Mouse (Mus musculus): ENCODE data around the gene Mars. TPM values are rescaled to one million over a fixed set of nuclear protein-coding genes. Genes with fewer than 3 reads are reported as not detected.

The Mars gene
- polyA plus RNA-seq, 1 experiment from 2014 or later: 249 TPM

DNA sequence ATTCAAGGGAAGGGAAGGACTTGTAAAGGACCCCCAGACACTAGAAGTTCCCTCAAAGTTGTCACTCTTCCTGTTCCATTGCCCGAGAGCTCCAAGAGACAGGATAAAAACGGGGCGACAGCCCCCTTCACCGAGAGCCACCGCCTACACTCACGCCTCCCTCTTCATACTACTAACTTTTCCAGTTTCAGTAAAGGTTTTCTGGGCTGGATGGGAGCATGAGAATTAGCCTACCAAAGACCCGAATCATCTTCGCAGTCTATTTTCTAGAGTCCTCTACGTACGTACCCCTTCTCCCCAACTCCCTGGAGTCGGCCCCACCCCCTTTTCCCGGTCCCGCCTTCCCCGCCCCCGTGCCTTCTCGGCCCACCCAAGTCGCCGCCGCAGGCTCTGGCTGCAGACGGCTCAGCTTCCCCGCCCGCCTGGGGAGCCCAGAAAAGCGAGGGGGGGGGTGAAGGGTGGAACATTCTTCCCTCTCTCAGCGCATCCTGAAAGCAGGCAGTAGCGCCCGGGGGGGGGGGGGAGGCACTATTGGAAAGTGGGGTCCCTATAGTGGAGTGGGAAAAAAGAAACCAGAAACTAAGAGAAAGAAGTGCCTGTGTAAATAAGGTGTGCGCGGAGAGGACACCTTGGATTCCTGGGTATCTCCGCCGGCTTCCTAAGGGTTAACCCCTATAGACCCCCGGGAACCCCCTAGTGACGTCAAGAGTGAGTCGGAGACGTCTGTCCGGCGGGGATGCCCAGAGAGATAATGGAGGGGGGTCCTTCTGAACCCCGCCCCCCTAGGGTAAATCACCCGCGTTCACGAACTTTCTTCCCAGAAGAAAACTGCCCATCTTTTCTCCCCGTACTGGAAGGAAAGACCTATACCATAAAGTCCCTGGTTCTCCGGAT, 28.3 kb upstream of the Mars start:
- peak overlapping the region; percentile 55 for H3K4me3 ChIP-seq (ENCODE audit: low read depth, low read length)
- no peaks in the 10 kb centered on the region for H3K9me3 ChIP-seq (ENCODE audit: control insufficient read depth, low read length)
- H3K9ac ChIP-seq (ENCODE audit: low read depth, low read length): peak overlapping the region; percentile 34
- H3K4me1 ChIP-seq (replicated peaks; ENCODE audit: control insufficient read depth, insufficient read depth, low read length): peaks cover 22% of the 10 kb centered on the region
- no peaks in the 10 kb centered on the region for H3K36me3 ChIP-seq (ENCODE audit: control insufficient read depth, insufficient read depth, low read length)
- peak; percentile 18 for ATAC-seq (replicated peaks; ENCODE audit: low FRiP score)
- peak; percentile 65 for DNase-seq (ENCODE audit: low spot score)
- H3K27me3 ChIP-seq (replicated peaks; ENCODE audit: control insufficient read depth, insufficient read depth, low read length): peaks cover 41% of the 10 kb centered on the region
- H3K27ac ChIP-seq (ENCODE audit: low read depth, low read length): peak overlapping the region; percentile 64
- H3K4me2 ChIP-seq: peak overlapping the region; percentile 95
- WGBS: under 1% methylated on average over 41 of the region's 42 CpGs

DNA sequence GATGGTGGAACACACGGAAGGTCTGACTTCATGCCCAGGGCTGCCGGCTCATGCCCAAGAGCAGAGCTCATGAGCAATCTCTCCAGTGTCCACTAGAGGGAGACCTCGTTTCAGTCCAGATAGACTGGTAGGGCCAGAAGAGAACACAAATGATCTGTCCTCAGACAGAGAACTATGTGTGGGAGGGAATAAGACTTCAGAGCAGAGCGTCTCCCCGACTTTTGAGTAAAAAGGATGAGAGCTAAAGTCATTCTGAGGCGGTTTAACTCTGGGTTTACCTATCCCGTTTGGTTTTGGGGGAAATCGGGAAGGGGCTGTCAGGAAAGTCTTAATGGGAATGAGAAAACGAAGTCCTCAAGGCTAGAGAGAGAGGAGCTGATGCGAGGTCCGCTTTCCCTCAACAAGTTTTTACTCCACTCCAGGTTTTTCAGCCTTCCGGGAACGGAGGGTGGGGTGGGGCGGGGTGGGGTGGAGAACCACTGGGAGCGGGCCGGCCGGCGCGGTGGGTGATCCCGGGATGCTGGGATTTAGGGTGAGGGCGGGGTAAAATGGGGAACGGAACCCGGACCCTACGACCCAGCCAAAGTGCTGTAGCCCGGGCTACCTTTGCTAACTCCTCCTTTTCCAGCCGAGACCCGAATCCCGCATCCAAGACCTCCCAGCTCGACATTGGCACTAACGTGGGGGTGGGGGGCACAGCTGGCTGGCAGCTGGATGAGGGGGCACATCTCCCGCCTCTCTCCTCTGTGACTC, 27.5 kb upstream of the Mars start:
- peaks cover 22% of the 10 kb centered on the region for H3K4me1 ChIP-seq (replicated peaks; ENCODE audit: control insufficient read depth, insufficient read depth, low read length)
- H3K27ac ChIP-seq (ENCODE audit: low read depth, low read length): peak overlapping the region; percentile 64
- ATAC-seq (replicated peaks; ENCODE audit: low FRiP score) (peak; percentile 80), DNase-seq (ENCODE audit: low spot score) (peak; percentile 79)
- peak overlapping the region; percentile 95 for H3K4me2 ChIP-seq
- H3K9ac ChIP-seq (ENCODE audit: low read depth, low read length): peak overlapping the region; percentile 34; the same call in 1 of the 2 replicates
- peaks cover 41% of the 10 kb centered on the region for H3K27me3 ChIP-seq (replicated peaks; ENCODE audit: control insufficient read depth, insufficient read depth, low read length)
- WGBS: under 1% methylated on average over 31 of the region's 31 CpGs
- peak overlapping the region; percentile 55 for H3K4me3 ChIP-seq (ENCODE audit: low read depth, low read length)
- peaks cover under 1% of the 10 kb centered on the region; the same call in 1 of the 2 replicates for H3K36me3 ChIP-seq (ENCODE audit: control insufficient read depth, insufficient read depth, low read length)
- no peaks in the 10 kb centered on the region for H3K9me3 ChIP-seq (ENCODE audit: control insufficient read depth, low read length)

DNA sequence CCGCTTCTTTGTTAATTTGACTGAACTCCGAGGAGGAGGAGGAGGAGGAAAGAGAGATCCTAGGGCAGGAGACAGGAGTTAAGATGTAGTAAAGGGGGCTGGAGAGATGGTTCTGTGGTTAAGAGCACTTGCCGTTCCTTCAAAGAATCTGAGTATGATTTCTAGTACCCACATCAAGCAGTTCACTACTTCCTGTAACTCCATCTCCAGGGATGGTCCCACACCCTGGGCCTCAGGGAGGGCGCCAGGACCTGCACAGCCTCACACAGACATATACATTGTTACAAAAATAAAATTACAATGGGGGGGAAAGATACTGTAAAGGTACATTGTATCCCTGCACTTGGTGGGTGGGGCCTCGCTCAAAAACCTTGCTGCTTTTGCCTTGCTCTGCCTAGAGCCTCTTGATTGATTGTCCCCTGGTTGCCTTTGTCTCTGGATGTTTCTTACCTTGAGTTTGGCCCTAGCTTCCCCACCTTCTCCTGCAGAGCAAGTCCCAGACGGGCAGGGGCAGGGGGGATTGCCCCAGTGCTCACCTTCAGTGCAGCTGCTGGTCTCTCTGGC, 26.0 kb upstream of the Mars start:
- peaks cover 41% of the 10 kb centered on the region for H3K27me3 ChIP-seq (replicated peaks; ENCODE audit: control insufficient read depth, insufficient read depth, low read length)
- DNase-seq (ENCODE audit: low spot score) (no peak), ATAC-seq (replicated peaks; ENCODE audit: low FRiP score) (no peak)

DNA sequence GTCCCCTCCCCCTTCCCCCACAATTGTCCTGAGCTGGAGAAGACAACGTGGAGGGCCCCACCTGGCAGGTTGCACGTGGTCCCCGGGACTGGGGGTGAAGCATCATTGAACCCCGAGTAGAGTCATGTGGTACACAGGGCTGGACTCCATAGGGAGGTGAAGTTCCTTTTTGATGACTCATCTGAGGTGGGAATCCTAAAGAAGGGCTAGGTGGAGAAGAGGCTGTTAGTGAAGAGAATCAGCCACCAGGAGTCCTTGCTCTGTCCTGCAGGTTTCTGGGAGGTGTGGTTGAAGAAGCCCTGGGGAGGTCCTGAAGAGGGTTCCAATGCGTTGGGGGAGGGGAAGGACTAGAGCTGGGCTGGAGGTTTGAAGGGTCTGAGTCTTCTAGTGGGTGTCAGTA, 25.4 kb upstream of the Mars start:
- ATAC-seq (replicated peaks; ENCODE audit: low FRiP score): no peak
- H3K9ac ChIP-seq (ENCODE audit: low read depth, low read length): no peak overlapping the region
- no peak overlapping the region for H3K4me3 ChIP-seq (ENCODE audit: low read depth, low read length)
- H3K4me1 ChIP-seq (replicated peaks; ENCODE audit: control insufficient read depth, insufficient read depth, low read length): peaks cover 18% of the 10 kb centered on the region
- H3K27ac ChIP-seq (ENCODE audit: low read depth, low read length): no peak overlapping the region
- 59% methylated on average over 5 of the region's 5 CpGs for WGBS
- no peak overlapping the region for H3K4me2 ChIP-seq
- peaks cover 3% of the 10 kb centered on the region; the same call in 1 of the 2 replicates for H3K36me3 ChIP-seq (ENCODE audit: control insufficient read depth, insufficient read depth, low read length)
- no peak for DNase-seq (ENCODE audit: low spot score)
- H3K9me3 ChIP-seq (ENCODE audit: control insufficient read depth, low read length): no peaks in the 10 kb centered on the region
- H3K27me3 ChIP-seq (replicated peaks; ENCODE audit: control insufficient read depth, insufficient read depth, low read length): peaks cover 37% of the 10 kb centered on the region

More for the DNA sequence above, 26.0 kb upstream of the Mars start:
- Histone ChIP-seq H3K36me3 (ENCODE audit: control insufficient read depth, insufficient read depth, low read length) (peaks cover 3% of the 10 kb centered on the region; the same call in 1 of the 2 replicates), H3K9me3 (ENCODE audit: control insufficient read depth, low read length) (no peaks in the 10 kb centered on the region), H3K9ac (ENCODE audit: low read depth, low read length) (no peak overlapping the region), H3K4me2 (no peak overlapping the region), H3K4me3 (ENCODE audit: low read depth, low read length) (no peak overlapping the region), H3K4me1 (replicated peaks; ENCODE audit: control insufficient read depth, insufficient read depth, low read length) (peaks cover 22% of the 10 kb centered on the region), H3K27ac (ENCODE audit: low read depth, low read length) (no peak overlapping the region)
- whole genome bisulfite sequencing: 71% methylated on average over 6 of the region's 6 CpGs

DNA sequence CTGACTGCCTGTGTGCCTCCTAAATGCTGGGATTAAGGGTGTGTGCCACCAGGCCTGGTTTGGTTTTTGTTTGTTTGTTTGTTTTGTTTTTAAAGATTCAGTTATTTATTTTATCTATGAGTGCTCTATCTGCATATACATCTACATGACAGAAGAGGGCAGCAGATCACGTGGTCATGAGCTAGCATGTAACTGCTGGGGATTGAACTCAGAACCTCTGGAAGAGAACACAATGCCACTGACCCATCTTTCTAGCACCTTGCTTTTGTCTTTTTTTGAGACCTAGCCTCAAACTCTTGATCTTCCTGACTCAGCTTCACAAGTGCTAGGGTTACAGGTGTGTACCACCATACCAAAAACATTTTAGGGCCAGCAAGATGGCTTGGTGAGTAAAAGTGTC, 23.7 kb upstream of the Mars start:
- WGBS: 59% methylated on average over 1 of the region's 1 CpGs
- peaks cover 24% of the 10 kb centered on the region for H3K27me3 ChIP-seq (replicated peaks; ENCODE audit: control insufficient read depth, insufficient read depth, low read length)
- DNase-seq (ENCODE audit: low spot score): no peak
- H3K4me3 ChIP-seq (ENCODE audit: low read depth, low read length): no peak overlapping the region
- no peak for ATAC-seq (replicated peaks; ENCODE audit: low FRiP score)
- H3K4me2 ChIP-seq: no peak overlapping the region
- H3K27ac ChIP-seq (ENCODE audit: low read depth, low read length): no peak overlapping the region
- H3K4me1 ChIP-seq (replicated peaks; ENCODE audit: control insufficient read depth, insufficient read depth, low read length): peaks cover 12% of the 10 kb centered on the region
- no peaks in the 10 kb centered on the region for H3K9me3 ChIP-seq (ENCODE audit: control insufficient read depth, low read length)
- H3K36me3 ChIP-seq (ENCODE audit: control insufficient read depth, insufficient read depth, low read length): peaks cover 3% of the 10 kb centered on the region; the same call in 1 of the 2 replicates
- no peak overlapping the region for H3K9ac ChIP-seq (ENCODE audit: low read depth, low read length)

DNA sequence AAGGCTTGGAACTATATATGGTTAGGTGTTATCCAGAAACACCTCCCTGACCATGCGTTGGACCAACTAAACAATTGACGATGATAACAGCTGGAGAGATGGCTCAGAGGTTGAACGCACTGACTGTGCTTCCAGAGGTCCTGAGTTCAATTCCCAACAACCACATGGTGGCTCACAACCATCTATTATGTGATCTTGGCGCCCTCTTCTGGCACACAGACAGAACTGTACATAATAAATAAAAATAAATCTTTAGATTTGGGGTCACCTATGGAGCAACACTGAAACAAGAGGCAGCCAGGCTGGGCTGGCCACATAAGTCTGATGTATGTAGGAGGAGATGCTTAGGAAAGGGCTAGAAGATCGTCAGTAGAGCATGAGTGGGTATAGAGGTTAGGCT, 21.6 kb upstream of the Mars start:
- Histone ChIP-seq H3K4me2 (no peak overlapping the region), H3K27ac (ENCODE audit: low read depth, low read length) (no peak overlapping the region), H3K4me3 (ENCODE audit: low read depth, low read length) (no peak overlapping the region; the same call in 1 of the 2 replicates), H3K36me3 (ENCODE audit: control insufficient read depth, insufficient read depth, low read length) (peaks cover 5% of the 10 kb centered on the region; the same call in 1 of the 2 replicates), H3K9ac (ENCODE audit: low read depth, low read length) (no peak overlapping the region), H3K9me3 (ENCODE audit: control insufficient read depth, low read length) (no peaks in the 10 kb centered on the region), H3K27me3 (replicated peaks; ENCODE audit: control insufficient read depth, insufficient read depth, low read length) (peaks cover 11% of the 10 kb centered on the region; the same call in 1 of the 2 replicates), H3K4me1 (replicated peaks; ENCODE audit: control insufficient read depth, insufficient read depth, low read length) (0 out of 2 replicates have a peak, but pooled peaks cover 3% of the 10 kb centered on the region)
- ATAC-seq (replicated peaks; ENCODE audit: low FRiP score): peak; percentile 11; the same call in 1 of the 2 replicates
- WGBS: 51% methylated on average over 5 of the region's 5 CpGs
- no peak for DNase-seq (ENCODE audit: low spot score)

DNA sequence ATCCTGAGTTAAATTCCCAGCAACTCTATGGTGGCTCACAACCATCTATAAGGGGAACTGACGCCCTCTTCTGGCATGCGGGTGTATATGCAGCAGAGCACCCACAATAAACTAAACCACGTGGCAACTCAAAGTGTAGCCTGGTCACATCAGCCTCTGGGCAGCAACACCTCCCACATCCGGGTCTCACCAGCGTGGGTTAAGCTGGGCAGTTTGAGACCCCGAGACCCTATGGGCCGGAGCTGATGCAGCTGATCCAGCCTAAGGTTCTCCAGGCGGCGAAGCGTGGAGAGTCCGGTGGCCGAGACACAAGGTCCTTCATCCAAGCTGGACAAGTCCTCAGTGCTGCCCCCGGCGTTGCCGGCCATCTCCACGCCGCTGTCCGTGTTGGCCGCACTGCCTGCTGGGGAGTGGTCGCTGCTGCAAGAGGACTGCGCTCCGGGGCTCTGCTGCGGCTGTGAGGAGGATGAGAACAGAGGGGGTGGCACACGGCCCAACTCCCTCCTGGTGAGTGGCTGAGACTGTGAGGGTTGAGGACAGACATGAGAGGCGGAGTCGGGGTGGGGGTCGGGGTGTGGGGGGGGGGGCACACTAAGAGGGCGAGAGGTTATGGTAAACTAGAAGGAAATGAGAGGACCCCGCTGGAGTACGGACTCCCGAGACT, 20.8 kb upstream of the Mars start:
- Histone ChIP-seq H3K4me2 (peak overlapping the region; percentile 62), H3K9ac (ENCODE audit: low read depth, low read length) (0 out of 2 replicates have a peak overlapping the region, but pooled peaks have one; percentile 39), H3K4me1 (replicated peaks; ENCODE audit: control insufficient read depth, insufficient read depth, low read length) (0 out of 2 replicates have a peak, but pooled peaks cover 3% of the 10 kb centered on the region), H3K9me3 (ENCODE audit: control insufficient read depth, low read length) (no peaks in the 10 kb centered on the region), H3K27ac (ENCODE audit: low read depth, low read length) (no peak overlapping the region; the same call in 1 of the 2 replicates), H3K36me3 (ENCODE audit: control insufficient read depth, insufficient read depth, low read length) (peaks cover 5% of the 10 kb centered on the region; the same call in 1 of the 2 replicates), H3K4me3 (ENCODE audit: low read depth, low read length) (peak overlapping the region; percentile 36), H3K27me3 (replicated peaks; ENCODE audit: control insufficient read depth, insufficient read depth, low read length) (peaks cover 12% of the 10 kb centered on the region)
- WGBS: 31% methylated on average over 31 of the region's 31 CpGs
- ATAC-seq (replicated peaks; ENCODE audit: low FRiP score) (peak; percentile 47), DNase-seq (ENCODE audit: low spot score) (peak; percentile 53)

DNA sequence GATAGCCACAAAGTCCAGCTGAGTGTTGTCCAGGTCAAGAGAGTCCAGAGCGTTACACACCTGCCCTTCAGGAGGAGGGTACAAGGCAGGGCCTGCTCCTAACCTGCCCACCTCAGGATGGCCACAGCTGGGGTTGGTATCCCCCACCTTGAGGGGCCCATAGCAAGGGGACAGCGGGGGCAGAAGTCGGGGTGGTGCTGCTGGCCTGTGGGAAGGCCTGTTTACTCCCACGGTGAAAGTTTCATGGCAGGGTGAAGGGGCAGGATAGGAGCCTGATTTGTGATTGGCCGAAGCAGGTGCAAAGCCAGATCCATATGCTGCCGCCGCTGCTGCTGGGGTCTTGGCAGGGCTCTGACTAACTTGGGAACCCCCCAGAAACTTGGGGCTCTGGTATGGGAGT, 18.6 kb upstream of the Mars start:
- 77% methylated on average over 7 of the region's 7 CpGs for WGBS
- no peak overlapping the region for H3K27ac ChIP-seq (ENCODE audit: low read depth, low read length)
- H3K4me2 ChIP-seq: no peak overlapping the region
- DNase-seq (ENCODE audit: low spot score) (no peak), ATAC-seq (replicated peaks; ENCODE audit: low FRiP score) (no peak)
- peaks cover 5% of the 10 kb centered on the region; the same call in 1 of the 2 replicates for H3K36me3 ChIP-seq (ENCODE audit: control insufficient read depth, insufficient read depth, low read length)
- no peaks in the 10 kb centered on the region for H3K9me3 ChIP-seq (ENCODE audit: control insufficient read depth, low read length)
- H3K4me1 ChIP-seq (replicated peaks; ENCODE audit: control insufficient read depth, insufficient read depth, low read length): peaks cover 17% of the 10 kb centered on the region
- H3K27me3 ChIP-seq (replicated peaks; ENCODE audit: control insufficient read depth, insufficient read depth, low read length): peaks cover 29% of the 10 kb centered on the region
- no peak overlapping the region for H3K9ac ChIP-seq (ENCODE audit: low read depth, low read length)
- no peak overlapping the region for H3K4me3 ChIP-seq (ENCODE audit: low read depth, low read length)
